Mouse (Mus musculus) urinary bladder, postnatal 36 days (tissue): ENCODE results near the gene Bckdhb.
"Not testable (repeated sequence)": the region's sequence is repeated elsewhere in the genome, so short reads cannot be mapped to it uniquely, and the experiment has no call there.

Source experiments
- DNase-seq, 2 experiments: peaks; one replicate each; pipeline ENCODE4 v3.0.0; 2022; ENCODE audit warnings: low spot score in 2 of 2, mixed read lengths in 1 of 2

Gene Bckdhb

DNA sequence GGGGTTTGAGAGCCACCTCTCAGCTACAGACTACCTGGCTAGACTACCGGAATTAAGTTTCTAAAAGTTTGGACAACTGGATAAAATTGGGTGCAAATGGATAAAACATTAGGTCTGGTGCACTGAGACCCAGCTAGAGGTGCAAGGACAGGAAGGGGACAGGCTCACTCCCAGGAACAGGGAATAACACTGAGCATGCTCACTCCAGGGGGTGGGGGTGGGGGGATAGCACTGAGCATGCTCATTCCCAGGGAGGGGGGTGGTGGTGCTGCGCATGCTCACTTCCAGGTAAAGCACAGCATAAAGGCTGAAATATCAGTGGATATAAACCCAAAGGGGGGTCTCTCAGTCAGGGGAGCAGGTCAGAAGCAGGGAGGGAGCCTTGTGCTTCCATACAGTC lies 120.7 kb downstream of the Bckdhb start:
- DNase-seq, result no peak

DNA sequence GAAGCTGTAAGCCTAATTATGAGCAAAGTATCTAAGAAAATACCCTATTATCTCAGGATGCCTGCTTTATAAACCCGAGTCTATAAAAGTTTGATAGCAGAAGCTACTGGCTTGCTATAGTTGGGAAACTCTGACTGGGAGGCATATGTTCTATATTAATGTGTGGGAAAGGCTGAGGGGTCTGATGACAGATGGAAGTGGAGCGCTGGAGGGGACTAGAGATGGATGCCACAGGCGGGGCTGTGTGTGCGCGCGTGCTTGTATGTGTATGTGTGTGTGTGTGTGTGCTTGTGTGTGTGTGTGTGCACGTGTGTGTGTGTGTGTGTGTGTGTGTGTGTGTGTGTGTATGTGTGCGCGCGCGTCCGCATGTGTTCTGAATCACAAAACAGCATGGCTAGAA lies 121.4 kb downstream of the Bckdhb start:
- DNase-seq, result no peak

DNA sequence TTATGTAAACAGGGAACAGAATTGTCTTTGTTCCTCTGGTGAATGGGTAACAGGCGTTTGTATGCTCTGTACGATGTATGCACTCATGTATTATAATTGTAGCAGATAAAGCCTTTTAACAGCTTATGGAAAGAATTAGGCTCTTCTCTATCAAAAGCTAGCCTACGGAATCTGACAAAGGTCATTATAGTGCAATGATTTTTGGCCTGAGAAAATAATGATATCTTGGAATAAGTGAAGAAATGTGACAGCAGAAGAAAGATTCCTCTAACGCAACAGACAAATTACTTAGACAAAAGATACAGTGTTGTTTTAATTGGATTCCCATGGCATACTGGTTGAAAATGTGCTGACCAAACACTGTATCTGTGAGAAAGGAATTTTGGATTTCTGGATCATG lies 122.0 kb downstream of the Bckdhb start:
- no peak for DNase-seq

DNA sequence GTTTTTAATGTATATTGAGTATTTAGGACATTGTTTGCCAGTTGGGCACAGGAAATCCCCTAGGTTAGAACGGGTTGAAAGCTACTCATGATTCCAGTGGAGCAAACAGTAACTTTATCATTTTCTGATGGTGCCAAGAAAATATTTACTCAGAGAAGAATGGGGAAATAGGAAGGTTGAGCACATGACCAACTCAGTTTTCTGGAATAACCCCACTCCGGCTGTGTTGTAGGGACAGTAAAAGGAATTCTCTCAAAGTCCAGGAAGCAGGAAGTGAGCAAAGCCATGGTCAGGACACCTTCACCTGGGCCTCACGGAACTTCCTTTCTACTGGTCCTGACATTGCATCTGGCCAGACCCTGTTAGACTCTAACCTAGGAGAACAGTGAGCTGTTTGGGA lies 122.5 kb downstream of the Bckdhb start:
- DNase-seq, result no peak

DNA sequence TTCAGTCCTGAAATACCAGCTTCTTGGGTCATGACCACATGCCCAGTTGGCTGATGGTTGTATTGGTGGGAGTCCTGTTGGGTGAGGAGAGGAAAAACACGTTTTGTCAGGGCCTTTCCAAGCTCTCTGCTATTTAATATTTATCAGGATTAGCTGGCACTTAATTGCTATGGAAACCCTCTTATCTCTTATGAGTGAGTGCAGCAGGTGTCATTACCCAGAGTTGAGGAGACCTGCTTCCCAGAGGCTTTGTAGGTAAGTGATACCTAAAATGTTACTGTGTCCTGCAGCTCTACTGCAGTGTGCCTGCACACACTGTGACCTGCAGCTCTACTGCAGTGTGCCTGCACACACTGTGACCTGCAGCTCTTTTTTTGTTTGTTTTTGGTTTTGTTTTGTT lies 124.2 kb downstream of the Bckdhb start:
- DNase-seq, result no peak

- no peak for DNase-seq
These were observed 126.1 kb downstream of the Bckdhb start for GRCm38 (mm10) chr9:84050867-84051635.

DNA sequence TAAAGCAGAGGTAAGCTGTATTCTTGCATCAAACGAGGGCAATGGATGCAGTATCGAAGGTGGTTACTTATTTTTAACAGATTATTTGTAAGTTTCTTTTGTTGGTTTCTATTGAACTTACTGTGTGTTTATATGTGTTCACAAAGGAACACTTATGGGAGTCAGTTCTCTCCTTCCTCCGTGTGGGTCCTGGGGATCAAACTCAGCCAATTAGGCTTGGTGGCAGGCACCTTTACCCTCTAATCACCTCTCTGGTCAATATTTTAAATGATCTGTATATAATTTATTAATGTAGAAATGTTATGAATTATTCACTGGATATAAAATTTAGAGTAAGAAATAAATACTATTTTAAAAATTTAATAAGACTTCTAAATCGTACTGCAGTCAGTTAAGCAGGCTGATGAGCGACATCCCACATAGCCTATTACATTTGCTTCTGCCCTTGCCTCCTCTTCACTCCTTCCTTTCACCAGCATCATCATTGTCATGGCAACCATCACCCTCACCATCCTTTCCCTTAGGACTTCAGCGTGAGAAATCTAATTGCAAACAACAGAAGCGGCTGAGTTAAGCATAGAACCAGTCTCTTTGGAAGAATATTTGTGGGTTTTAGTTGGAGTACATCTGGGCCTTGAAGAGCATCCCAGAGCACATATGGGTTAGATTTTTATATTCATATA lies 130.3 kb downstream of the Bckdhb start:
- DNase-seq, result no peak

DNA sequence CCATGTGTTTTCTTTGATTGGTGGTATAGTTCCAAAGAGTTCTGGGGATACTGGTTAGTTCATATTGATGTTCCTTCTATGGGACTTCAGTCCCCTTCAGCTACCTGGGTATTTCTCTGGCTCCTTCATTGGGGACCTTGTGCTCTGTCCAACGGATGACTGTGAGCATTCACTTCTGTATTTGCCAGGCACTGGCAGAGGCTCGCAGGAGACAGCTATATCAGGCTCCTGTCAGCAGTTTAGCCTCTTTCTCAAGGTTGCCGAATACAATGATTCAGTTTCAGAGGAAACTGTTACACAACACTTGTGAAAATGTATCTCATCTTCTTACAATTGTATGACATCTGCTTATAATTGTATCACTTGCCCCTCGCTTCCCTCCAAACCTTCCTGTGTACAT lies 135.8 kb downstream of the Bckdhb start:
- DNase-seq, result not testable (repeated sequence)

GRCm38 (mm10) chr9:84063617-84064016 lies 138.7 kb downstream of the Bckdhb start:
- DNase-seq, result no peak

GRCm38 (mm10) chr9:84064113-84064512 lies 139.2 kb downstream of the Bckdhb start:
- no peak for DNase-seq

DNA sequence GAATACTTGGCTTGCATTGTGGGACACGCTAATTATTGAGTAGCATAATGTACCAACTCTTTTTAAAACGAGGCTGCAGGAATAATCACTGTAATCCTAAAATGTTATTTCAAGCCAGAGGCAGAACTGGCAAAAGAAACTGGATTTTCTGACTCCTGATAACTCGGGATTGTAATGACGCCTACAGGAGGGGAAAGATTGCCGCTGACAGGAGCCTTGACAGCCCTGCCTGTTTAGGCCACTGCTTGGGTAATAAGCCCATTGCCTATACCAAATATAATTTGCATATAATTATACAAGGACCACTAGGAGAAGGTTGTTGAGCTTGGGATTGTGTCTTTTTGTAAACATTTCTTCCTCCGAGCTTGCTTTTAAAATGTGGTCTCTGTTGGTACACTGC lies 145.3 kb downstream of the Bckdhb start:
- no peak for DNase-seq

DNA sequence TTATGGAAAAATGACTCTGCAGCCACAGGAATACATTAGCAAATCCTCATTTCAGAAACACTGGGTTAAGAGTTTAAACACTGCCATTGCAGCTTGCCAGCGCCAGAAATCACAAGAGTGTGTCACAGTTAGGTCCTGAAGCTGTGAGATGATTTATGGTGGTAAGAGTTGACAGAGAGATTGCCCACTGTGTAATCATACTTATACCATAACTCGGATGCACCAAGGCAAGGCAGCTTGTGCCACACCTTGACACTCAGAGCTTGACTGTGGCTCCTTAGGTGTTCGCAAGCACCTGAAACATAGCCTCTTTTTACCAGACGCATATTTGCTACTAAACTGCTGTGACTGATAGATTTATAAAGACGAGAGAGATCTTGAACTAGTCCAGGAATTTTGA lies 145.8 kb downstream of the Bckdhb start:
- DNase-seq, result no peak

DNA sequence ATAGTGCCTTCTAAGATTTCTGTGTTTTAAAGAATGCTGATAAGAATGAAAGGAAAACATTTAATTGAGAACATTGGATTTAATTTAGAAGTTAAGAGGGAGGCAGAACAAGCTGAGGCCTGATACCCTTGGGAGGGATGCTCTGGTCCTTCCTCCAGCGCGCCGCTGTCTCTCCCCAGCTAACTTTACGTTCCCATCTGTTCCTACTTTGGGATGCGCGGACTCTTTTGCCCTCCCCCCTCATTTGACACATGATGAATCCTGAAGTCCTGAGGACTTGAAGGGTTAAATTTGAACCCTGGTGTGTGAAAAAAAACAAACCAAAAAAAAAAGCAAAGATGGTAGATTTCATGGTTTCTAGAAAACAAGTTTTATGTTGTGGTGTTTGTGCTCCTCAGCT lies 147.6 kb downstream of the Bckdhb start:
- no peak for DNase-seq

- DNase-seq, result no peak
These were observed 148.3 kb downstream of the Bckdhb start for GRCm38 (mm10) chr9:84073237-84073636.

GRCm38 (mm10) chr9:84083551-84083950 lies 158.6 kb downstream of the Bckdhb start:
- DNase-seq, result no peak

GRCm38 (mm10) chr9:84084686-84085085 lies 159.7 kb downstream of the Bckdhb start:
- DNase-seq, result no peak

DNA sequence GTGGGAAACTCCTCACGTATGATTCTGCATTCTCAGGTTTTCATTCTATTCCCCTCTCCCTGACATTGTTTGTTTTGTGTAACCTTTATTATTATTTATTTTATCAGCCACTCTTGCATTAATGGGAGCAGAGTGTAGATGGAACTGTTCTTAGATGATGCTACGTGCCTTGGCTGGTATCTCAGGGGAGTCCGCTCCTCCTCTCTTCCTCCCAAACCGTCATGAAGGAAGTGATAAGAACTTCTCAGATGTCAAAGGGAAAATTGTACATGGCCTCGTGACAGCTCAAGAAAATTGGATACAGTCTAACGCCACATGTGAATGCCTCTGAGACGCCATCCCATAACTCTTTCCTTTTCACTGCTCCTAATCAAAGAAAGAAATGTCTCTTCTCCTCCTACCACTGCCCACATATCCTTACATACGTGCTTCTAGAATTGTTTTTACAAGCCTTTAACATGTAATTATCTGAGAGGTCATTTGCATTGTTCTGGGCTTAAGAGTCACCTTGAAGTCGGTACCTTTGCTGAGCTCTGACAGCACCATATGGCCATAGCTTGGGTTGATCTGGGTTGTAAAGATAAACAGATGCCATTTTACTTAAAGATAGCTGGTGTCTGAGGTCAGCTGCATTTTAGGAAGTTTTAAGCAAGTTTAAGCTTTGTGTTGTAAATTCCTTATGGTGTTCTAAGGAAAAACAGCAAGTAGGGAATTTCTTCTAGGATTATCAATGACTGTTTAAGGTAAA lies 165.5 kb downstream of the Bckdhb start:
- DNase-seq, result no peak

DNA sequence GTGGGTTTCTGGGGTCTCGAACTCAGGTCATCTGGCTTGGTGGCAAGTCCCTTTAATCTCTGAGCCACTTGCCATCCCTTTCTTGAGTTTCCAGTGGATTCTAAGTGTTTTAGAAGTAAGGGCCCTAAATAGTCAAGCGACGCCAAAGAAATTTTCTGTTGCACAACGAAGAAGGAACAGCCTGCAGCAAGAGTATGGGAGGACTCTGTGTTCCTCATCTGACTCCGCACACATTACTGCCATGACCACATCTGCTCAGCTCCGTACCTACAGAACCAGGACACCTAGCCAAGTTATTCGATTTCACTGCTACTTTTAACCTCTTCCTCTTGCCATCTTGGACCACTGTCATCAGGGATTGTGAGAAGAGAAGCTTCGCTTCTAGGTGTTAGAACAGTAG lies 168.0 kb downstream of the Bckdhb start:
- DNase-seq, result no peak

GRCm38 (mm10) chr9:84094111-84094510 lies 169.2 kb downstream of the Bckdhb start:
- peak in 1 of 2 experiments; percentile 57 for DNase-seq

- DNase-seq, result no peak
These were observed 171.6 kb downstream of the Bckdhb start for GRCm38 (mm10) chr9:84096484-84097015.

DNA sequence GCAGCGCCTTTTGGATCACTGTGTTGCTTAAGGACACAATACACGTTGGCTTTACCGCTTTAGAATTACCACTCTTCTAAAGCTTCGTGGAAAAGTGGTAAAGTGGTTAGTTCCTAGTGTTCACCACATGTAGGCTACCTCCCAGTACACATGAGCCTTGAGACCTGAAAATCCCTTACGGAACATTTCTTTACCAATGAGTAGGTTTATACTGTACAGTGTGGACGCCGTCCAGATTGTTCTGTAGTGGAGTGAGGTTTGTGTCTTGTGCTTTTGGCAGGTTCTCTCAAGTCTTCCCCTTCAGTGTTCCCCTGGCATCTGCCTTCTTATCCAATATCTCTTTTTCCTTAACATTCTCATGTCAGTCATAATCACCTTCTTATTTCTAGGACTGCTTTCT lies 178.4 kb downstream of the Bckdhb start:
- DNase-seq, result no peak

DNA sequence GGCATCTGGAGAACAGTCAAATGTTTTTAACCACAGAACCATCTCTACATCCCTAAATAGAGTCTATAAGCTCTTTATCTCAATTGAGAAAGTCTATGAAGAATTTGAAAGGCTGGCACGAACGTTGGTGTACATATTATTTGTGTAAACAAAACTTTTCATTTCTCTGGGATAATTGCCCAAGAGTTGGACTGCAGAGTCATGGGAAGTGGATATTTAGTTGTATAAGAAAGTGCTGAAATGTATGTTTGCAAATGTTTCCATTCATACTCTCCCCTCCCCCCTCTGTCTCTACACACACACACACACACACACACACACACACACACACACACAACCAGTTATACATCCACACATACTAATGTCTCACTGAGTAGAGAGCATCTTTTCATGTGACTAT lies 181.5 kb downstream of the Bckdhb start:
- no peak for DNase-seq
